Mouse (Mus musculus): Measurements from ENCODE around the gene Gnat3. TPM values are rescaled to one million over a fixed set of nuclear protein-coding genes. Genes with fewer than 3 reads are reported as not detected.
"Not testable (repeated sequence)": the region's sequence is repeated elsewhere in the genome, so short reads cannot be mapped to it uniquely, and the experiment has no call there.

Gene Gnat3
- not detected in 2 replicates for polyA plus RNA-seq (2016; fragmentation: Nextera tagmentation; extraction: Ambion mirVana)

DNA sequence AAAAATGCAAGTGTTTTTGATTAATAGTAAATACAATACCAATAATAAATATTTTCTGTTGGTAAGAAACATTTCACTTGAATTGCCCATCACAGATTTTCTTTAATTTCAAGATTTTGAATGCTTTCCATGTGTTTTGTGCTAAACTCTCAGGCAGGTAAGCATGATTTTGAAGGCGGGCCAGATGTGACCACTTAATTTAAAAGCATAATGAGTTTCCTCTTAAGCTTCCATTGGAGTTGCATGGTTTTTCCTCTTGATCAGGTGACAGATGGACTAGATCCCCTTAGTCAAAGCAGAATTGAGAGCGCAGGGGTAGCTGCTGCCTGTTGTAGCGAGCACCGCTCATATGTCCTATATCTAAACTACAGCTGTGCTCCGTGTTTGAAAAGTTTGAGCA lies at the start of gene Gnat3:
Gene Gnat3, plus strand, starts transcription at position 301 of the 400 bp plus-strand sequence.
- no peaks in the 10 kb centered on the region for H3K36me3 ChIP-seq (replicated peaks)
- H3K4me3 ChIP-seq (replicated peaks), result no peak within 1 kb of the TSS
- H3K27ac ChIP-seq, result no peak within 1 kb of the TSS
- 93% methylated on average over 5 of the region's 5 CpGs for WGBS
- H3K4me1 ChIP-seq, result no peaks in the 10 kb centered on the region
- ATAC-seq (ENCODE audit: low FRiP score), result no peak
- H3K9ac ChIP-seq, result no peak within 1 kb of the TSS
- H3K4me2 ChIP-seq, result no peak within 1 kb of the TSS
- no peaks in the 10 kb centered on the region for H3K9me3 ChIP-seq
- H3K27me3 ChIP-seq, result no peaks in the 10 kb centered on the region

DNA sequence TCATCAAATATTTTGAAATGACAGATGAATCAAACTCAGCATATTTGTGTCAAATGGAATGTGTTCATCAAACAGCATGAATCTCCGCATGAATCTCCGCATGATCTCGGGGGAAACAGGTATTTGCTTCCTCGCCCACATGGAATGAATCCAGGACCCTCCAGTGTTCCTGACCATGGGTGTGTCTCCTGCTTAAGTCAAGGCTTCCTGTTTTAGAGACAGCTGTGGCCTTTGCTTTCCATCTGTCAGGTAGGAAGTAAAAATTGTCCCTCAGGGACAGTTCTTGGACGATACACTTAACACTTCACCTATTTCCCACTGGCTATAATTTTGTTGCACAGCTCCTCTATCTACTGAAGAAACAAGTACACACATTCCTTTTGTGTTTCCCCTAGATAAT lies 43.4 kb upstream of the Gnat3 start:
- H3K4me2 ChIP-seq, result no peak overlapping the region
- no peaks in the 10 kb centered on the region for H3K4me1 ChIP-seq
- H3K36me3 ChIP-seq (replicated peaks), result no peaks in the 10 kb centered on the region
- no peak overlapping the region for H3K9ac ChIP-seq
- H3K27me3 ChIP-seq, result no peaks in the 10 kb centered on the region
- H3K27ac ChIP-seq, result no peak overlapping the region
- WGBS, result 82% methylated on average over 5 of the region's 5 CpGs
- H3K9me3 ChIP-seq, result no peaks in the 10 kb centered on the region
- ATAC-seq (ENCODE audit: low FRiP score), result no peak
- no peak overlapping the region for H3K4me3 ChIP-seq (replicated peaks)

DNA sequence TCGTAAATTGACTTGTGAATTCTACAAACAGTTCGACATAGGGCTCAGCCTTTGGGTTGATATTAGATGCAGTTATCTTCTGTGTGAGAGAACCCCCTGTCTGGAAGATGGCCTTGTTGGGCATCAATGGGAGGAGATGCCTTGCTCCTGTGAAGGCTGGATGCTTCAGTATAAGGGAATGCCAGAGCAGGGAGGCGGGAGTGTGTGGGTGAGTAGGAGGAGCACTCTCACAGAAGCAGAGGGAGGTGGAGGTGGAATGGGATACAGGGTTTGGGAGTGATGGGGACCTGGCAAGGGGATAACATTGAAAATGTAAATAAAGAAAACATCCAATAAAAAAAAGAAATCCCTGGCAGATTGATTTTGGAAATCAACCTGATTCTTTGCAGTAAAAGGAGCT lies 38.7 kb upstream of the Gnat3 start:
- no peak for ATAC-seq (ENCODE audit: low FRiP score)
- WGBS, result 90% methylated on average over 3 of the region's 3 CpGs
- Histone ChIP-seq H3K4me1 (no peaks in the 10 kb centered on the region), H3K9me3 (no peaks in the 10 kb centered on the region), H3K36me3 (replicated peaks) (no peaks in the 10 kb centered on the region), H3K27ac (no peak overlapping the region), H3K9ac (no peak overlapping the region), H3K27me3 (no peaks in the 10 kb centered on the region), H3K4me2 (no peak overlapping the region), H3K4me3 (replicated peaks) (no peak overlapping the region)

DNA sequence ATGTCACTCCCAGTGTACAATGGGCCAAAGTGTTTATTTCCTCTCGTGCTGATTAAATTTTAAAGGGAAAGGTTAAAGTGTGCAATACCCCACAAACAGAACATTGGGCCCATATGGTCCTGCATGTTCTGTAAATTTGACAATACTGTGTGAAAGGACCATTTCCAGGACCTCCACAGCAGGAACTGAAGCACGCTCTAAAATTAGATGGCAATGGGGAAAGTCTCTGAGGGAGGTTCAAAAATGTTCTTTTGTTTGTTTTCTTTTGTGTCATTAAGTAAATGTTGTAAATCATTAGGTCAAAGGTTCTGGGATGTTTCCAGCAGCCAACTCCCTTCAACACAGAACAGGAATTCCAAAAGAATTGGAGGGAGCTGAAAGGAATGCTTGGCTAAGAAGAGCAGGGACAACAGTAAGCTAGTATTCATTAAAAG lies 38.2 kb upstream of the Gnat3 start:
- H3K27me3 ChIP-seq, result no peaks in the 10 kb centered on the region
- H3K9ac ChIP-seq, result no peak overlapping the region
- H3K36me3 ChIP-seq (replicated peaks), result no peaks in the 10 kb centered on the region
- no peak overlapping the region for H3K4me3 ChIP-seq (replicated peaks)
- no peak for ATAC-seq (ENCODE audit: low FRiP score)
- no peak overlapping the region for H3K27ac ChIP-seq
- no peaks in the 10 kb centered on the region for H3K4me1 ChIP-seq
- WGBS, result 76% methylated on average over 2 of the region's 2 CpGs
- H3K4me2 ChIP-seq, result no peak overlapping the region
- H3K9me3 ChIP-seq, result no peaks in the 10 kb centered on the region

DNA sequence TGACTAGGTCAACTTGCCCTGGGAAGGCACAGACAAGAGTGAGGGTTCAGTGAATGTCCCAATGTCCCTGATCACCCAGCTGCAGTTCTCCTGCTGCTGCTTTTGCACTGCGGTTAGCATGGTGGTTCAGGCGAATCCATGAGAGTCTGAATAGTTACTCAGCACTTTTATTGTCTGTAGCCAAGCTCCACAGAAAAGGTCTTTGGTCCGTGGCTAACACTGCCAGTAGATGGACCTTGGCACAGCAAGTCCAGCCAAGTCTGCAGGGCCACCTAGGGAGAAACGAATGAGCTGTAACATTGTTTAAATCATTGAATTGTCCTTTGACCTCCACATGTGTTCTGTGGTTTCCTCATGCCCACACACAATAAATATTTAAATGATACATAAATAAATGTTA lies 33.9 kb upstream of the Gnat3 start:
- Histone ChIP-seq H3K4me3 (replicated peaks) (no peak overlapping the region), H3K4me2 (no peak overlapping the region), H3K4me1 (no peaks in the 10 kb centered on the region), H3K9ac (no peak overlapping the region), H3K27me3 (no peaks in the 10 kb centered on the region), H3K27ac (no peak overlapping the region), H3K36me3 (replicated peaks) (no peaks in the 10 kb centered on the region), H3K9me3 (no peaks in the 10 kb centered on the region)
- 42% methylated on average over 4 of the region's 4 CpGs for WGBS
- no peak for ATAC-seq (ENCODE audit: low FRiP score)

DNA sequence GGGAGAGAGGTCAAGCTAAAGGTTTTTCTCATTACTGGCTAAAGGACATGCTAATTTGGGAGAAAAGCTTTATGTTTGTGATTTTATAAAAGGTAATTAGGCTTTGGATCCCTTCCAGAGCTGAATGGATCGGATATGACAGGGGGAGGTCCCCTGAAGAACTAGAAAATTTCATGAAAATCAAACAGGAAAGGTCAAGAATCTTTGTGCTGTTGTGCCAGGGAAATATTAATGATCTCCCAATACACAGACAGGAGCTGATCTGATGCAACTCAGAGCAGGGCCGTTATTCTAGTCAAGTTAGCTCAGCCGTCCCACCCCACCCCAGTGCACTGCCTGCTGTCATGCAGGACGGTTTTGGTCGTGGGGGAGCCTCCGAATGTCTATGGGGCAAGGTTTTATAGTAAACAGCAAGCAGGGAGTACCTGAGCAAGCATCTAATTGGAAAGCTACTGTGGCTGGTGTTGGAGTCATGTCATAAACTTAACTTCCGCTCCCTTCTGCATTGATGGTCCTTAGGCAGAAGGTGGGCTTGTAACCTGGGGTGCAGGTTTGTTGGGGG lies 33.3 kb upstream of the Gnat3 start:
- ATAC-seq (ENCODE audit: low FRiP score), result no peak
- H3K36me3 ChIP-seq (replicated peaks), result no peaks in the 10 kb centered on the region

DNA sequence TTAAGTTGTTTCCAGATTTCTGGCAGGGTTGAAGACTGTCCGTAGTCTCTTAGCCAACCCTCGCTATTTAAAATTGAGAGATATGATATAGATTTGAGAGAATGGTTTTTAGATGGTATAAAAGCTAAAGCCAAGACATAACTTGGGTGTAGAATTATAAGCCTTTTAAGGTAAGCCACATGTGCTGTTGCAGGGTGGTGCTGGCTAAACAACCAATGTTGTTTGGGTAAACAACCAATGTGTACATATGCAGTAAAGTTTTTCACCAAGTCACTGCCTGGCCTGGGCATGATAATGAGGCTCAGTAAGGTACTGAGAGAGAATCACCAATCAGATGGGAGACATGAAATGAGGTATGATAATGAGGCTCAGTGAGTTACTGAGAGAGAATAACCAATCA lies 30.8 kb upstream of the Gnat3 start:
- ATAC-seq (ENCODE audit: low FRiP score), result not testable (repeated sequence)
- 96% methylated on average over 2 of the region's 2 CpGs for WGBS

More for the DNA sequence above, 33.3 kb upstream of the Gnat3 start:
- Histone ChIP-seq H3K4me3 (replicated peaks) (no peak overlapping the region), H3K27ac (no peak overlapping the region), H3K4me2 (no peak overlapping the region), H3K4me1 (no peaks in the 10 kb centered on the region), H3K9me3 (no peaks in the 10 kb centered on the region), H3K27me3 (no peaks in the 10 kb centered on the region), H3K9ac (no peak overlapping the region)
- 60% methylated on average over 7 of the region's 7 CpGs for WGBS

DNA sequence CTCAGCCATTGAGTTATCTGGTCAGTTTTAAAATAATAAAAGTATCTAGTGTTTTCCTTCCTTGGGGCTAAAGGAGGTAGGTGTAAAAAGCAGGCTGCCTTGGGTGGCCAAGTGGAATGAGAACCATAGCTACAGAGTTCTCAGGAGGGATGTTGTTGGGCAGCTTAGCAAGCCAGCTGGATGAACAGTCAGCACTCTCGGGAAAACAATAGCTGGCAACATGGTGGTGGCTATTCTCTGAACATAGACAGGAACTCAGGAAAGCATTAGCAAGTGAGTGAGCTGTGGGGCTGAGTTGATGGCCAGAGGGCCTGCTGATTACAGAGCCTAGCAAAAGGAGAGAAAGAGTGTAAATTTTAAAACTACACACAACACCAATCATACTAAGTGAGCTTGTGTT lies 27.8 kb upstream of the Gnat3 start:
- Histone ChIP-seq H3K27ac (no peak overlapping the region), H3K9me3 (no peaks in the 10 kb centered on the region), H3K4me1 (no peaks in the 10 kb centered on the region), H3K4me3 (replicated peaks) (no peak overlapping the region), H3K9ac (no peak overlapping the region), H3K36me3 (replicated peaks) (no peaks in the 10 kb centered on the region), H3K4me2 (no peak overlapping the region), H3K27me3 (no peaks in the 10 kb centered on the region)
- no peak for ATAC-seq (ENCODE audit: low FRiP score)
- 67% methylated on average over 1 of the region's 1 CpGs for whole genome bisulfite sequencing

More for the DNA sequence above, 30.8 kb upstream of the Gnat3 start:
- not testable (repeated sequence) for H3K4me1 ChIP-seq; H3K9ac ChIP-seq; H3K27ac ChIP-seq; H3K4me3 ChIP-seq (replicated peaks); H3K36me3 ChIP-seq (replicated peaks); H3K27me3 ChIP-seq; H3K9me3 ChIP-seq; H3K4me2 ChIP-seq

DNA sequence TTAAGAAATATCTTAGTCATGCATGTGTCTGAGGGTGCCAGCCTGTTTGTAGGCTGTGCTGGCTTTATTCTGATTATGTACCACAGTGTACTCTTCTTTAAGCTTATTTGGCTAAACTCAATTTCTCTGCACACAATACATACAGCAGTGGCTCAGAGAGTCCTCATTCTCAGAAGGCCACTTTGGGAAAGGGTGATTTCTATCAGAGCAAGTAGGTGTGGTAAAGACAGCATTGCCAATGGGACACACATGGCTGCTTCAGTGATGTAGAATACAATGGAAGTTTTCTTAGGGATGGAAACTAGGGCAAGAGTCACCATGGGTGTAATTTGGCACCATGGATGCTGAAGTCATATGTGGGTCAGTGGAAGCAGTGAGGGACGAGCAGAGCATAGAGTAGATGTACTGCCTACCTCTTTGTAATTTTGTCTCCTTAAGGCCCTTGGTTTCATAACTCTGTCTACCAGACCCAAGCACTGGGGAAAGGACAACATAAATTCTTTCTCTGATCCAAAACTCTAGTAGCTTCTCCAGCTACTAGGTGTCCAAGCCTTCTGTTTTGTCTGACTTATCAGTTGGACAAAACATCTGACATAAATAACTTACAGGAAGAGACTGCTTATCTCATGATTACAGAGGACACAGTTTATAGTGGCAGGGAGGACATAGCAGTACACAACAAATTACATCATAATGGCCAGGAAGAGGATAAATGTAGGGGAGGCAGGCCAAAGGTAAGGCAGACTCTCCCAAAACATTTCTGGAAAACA lies 24.0 kb upstream of the Gnat3 start:
- ATAC-seq (ENCODE audit: low FRiP score), result no peak
- H3K36me3 ChIP-seq (replicated peaks), result no peaks in the 10 kb centered on the region
- H3K27me3 ChIP-seq, result no peaks in the 10 kb centered on the region
- no peak overlapping the region for H3K4me3 ChIP-seq (replicated peaks)
- H3K27ac ChIP-seq, result no peak overlapping the region
- no peaks in the 10 kb centered on the region for H3K9me3 ChIP-seq
- no peaks in the 10 kb centered on the region for H3K4me1 ChIP-seq
- no peak overlapping the region for H3K4me2 ChIP-seq
- no peak overlapping the region for H3K9ac ChIP-seq
- WGBS, result 71% methylated on average over 1 of the region's 1 CpGs

DNA sequence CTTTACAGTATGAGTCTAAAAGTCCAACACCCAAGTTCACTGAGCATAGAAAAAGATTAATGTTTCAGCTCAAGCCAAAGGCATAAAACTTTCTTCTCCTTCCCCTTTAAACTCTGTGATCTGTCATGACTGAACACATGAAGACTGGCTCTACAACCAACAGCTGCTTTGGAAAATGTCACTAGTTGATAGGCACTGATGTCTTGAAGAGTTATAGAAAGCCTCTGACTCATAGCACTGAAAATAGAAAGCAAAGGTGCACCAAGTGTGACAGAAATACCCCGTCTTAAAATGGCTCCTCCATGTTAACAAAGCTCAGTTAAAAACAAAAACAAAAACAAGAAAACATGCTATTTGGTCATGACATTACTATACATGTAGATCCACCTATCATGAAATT lies 5.9 kb upstream of the Gnat3 start:
- H3K4me1 ChIP-seq, result no peaks in the 10 kb centered on the region
- 89% methylated on average over 1 of the region's 1 CpGs for WGBS
- no peak overlapping the region for H3K9ac ChIP-seq
- H3K27ac ChIP-seq, result no peak overlapping the region
- no peak overlapping the region for H3K4me3 ChIP-seq (replicated peaks)
- H3K36me3 ChIP-seq (replicated peaks), result no peaks in the 10 kb centered on the region
- no peaks in the 10 kb centered on the region for H3K9me3 ChIP-seq
- H3K4me2 ChIP-seq, result no peak overlapping the region
- no peak for ATAC-seq (ENCODE audit: low FRiP score)
- H3K27me3 ChIP-seq, result no peaks in the 10 kb centered on the region

DNA sequence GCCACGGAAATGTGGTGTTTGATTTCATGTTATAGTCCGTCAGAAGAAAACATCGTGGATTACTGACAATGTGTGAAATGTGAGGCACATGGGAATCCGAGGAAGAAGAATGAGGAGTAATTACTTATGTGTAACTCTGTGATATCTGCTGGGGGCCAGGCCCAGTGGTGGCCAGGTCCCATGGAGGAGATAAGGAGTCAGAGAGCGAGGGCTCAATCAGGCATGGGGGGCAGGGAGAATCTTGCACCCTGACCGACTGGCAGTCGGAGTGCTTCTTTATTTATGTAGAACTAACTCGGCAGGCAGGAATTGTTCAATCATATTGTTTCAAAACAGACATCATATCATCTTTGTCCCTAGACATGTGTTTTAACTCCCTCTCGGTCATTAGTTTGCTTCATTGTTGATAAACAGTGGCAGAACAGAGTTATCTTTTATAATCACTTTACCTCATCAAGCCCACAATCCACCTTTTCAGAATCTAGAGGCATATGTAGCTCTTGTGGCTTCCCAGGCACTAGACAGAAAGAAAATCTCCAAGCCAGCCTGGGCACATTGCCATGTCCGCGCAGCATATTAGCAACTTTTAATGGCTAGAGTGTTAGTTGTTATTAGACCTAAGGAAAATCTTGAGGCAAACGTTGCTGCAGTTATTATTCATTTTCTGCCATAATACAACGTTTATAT lies 7.5 kb downstream of the Gnat3 start:
- WGBS, result 83% methylated on average over 13 of the region's 13 CpGs
- Histone ChIP-seq H3K9ac (no peak overlapping the region), H3K9me3 (no peaks in the 10 kb centered on the region), H3K4me1 (no peaks in the 10 kb centered on the region), H3K4me2 (no peak overlapping the region), H3K36me3 (replicated peaks) (no peaks in the 10 kb centered on the region), H3K27ac (no peak overlapping the region), H3K4me3 (replicated peaks) (no peak overlapping the region), H3K27me3 (no peaks in the 10 kb centered on the region)
- ATAC-seq (ENCODE audit: low FRiP score), result no peak

DNA sequence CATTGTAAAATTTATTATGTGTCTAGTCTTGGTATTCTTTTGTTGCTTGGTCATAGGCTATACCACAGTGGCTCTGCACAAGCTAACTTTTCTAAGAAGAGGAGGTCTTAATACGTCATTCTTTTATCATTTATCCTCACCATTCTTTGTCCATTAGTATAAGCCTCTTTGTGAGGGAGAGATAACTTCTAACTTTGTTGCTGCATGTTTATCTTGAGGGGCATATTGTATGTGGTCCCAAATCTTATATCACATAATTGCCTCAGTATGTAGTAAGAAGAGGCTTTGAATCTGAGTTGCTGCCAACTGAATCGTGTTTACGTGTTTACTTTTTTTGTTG lies 8.0 kb downstream of the Gnat3 start:
- WGBS, result 91% methylated on average over 3 of the region's 3 CpGs
- H3K9me3 ChIP-seq, result no peaks in the 10 kb centered on the region
- ATAC-seq (ENCODE audit: low FRiP score), result no peak
- no peak overlapping the region for H3K27ac ChIP-seq
- H3K4me1 ChIP-seq, result no peaks in the 10 kb centered on the region
- no peak overlapping the region for H3K4me2 ChIP-seq
- H3K4me3 ChIP-seq (replicated peaks), result no peak overlapping the region
- H3K27me3 ChIP-seq, result no peaks in the 10 kb centered on the region
- H3K36me3 ChIP-seq (replicated peaks), result no peaks in the 10 kb centered on the region
- H3K9ac ChIP-seq, result no peak overlapping the region

Data from forebrain, embryonic 12.5 days (tissue).